8 mouse cellular contexts compared by ENCODE assay signal in genomic region chr1:134095721-134096120, GRCm38 (mm10). TPM values are rescaled to one million over a fixed set of nuclear protein-coding genes. Genes with fewer than 3 reads are reported as not detected.
DNase-seq lines count a peak whose midpoint lies in the region; ATAC-seq and TF ChIP-seq lines count a peak whose summit lies in the region.
"Had no signal": no experiment of that assay in that cellular context is flagged by ENCODE, and none has a peak within 500 bp of the region (broad histone marks: within the 10 kb centered on the region; RNA-seq: fewer than 3 reads in every experiment).

No protein-coding gene starts in this region.

- H3K36me3 ChIP-seq in lung, embryonic 14.5 days (ENCODE audit: insufficient read depth) = no peaks in the 10 kb centered on the region
- no peaks in the 10 kb centered on the region for H3K36me3 ChIP-seq in forebrain, embryonic 13.5 days (ENCODE audit: poor library complexity, severe bottlenecking)
- no peaks in the 10 kb centered on the region for H3K36me3 ChIP-seq in intestine, embryonic 14.5 days (ENCODE audit: control insufficient read depth, insufficient read depth, low read length)
- H3K36me3 ChIP-seq in neural tube, embryonic 14.5 days (ENCODE audit: control insufficient read depth, insufficient read depth, low read length) = no peaks in the 10 kb centered on the region

- peak overlapping the region; percentile 87 for H3K27ac ChIP-seq in lung, embryonic 14.5 days (ENCODE audit: low read depth)
- H3K27ac ChIP-seq in forebrain, embryonic 13.5 days = peak overlapping the region; percentile 97
- peak overlapping the region; percentile 36 for H3K27ac ChIP-seq in intestine, embryonic 14.5 days (ENCODE audit: low read depth)
- H3K27ac ChIP-seq in neural tube, embryonic 14.5 days (ENCODE audit: low read depth, low read length) = peak overlapping the region; percentile 72

- 84% methylated on average over 4 of the region's 4 CpGs for WGBS in lung, embryonic 14.5 days
- 70% methylated on average over 4 of the region's 4 CpGs for WGBS in forebrain, embryonic 13.5 days
- 80% methylated on average over 4 of the region's 4 CpGs for WGBS in intestine, embryonic 14.5 days
- WGBS in neural tube, embryonic 14.5 days = 72% methylated on average over 4 of the region's 4 CpGs

- no peak overlapping the region for H3K9ac ChIP-seq in lung, embryonic 14.5 days
- H3K9ac ChIP-seq in forebrain, embryonic 13.5 days = peak overlapping the region; percentile 45; the same call in 1 of the 2 replicates
- no peak overlapping the region for H3K9ac ChIP-seq in intestine, embryonic 14.5 days (ENCODE audit: low read length)
- no peak overlapping the region for H3K9ac ChIP-seq in neural tube, embryonic 14.5 days (replicated peaks; ENCODE audit: low read depth, low read length)

- peak overlapping the region; percentile 20; the same call in 1 of the 2 replicates for H3K4me2 ChIP-seq in lung, embryonic 14.5 days
- peak overlapping the region; percentile 30 for H3K4me2 ChIP-seq in forebrain, embryonic 13.5 days
- no peak overlapping the region for H3K4me2 ChIP-seq in intestine, embryonic 14.5 days (ENCODE audit: low read length)
- no peak overlapping the region for H3K4me2 ChIP-seq in neural tube, embryonic 14.5 days (ENCODE audit: low read depth, low read length)

- no peak for TF ChIP-seq CTCF in lung, embryonic 14.5 days (IDR thresholded peaks at IDR 0.05; ENCODE audit: low read depth)

- no peaks in the 10 kb centered on the region for H3K27me3 ChIP-seq in lung, embryonic 14.5 days (ENCODE audit: insufficient read depth, low read length)
- no peaks in the 10 kb centered on the region; the same call in 1 of the 2 replicates for H3K27me3 ChIP-seq in forebrain, embryonic 13.5 days
- H3K27me3 ChIP-seq in intestine, embryonic 14.5 days (replicated peaks; ENCODE audit: control insufficient read depth, insufficient read depth, low read length) = no peaks in the 10 kb centered on the region
- no peaks in the 10 kb centered on the region for H3K27me3 ChIP-seq in neural tube, embryonic 14.5 days (ENCODE audit: control insufficient read depth, insufficient read depth, low read length)
- H3K27me3 ChIP-seq: Patski had no signal

- H3K4me1 ChIP-seq in lung, embryonic 14.5 days (ENCODE audit: insufficient read depth) = peaks cover 58% of the 10 kb centered on the region
- H3K4me1 ChIP-seq in forebrain, embryonic 13.5 days = peaks cover 81% of the 10 kb centered on the region
- peaks cover 58% of the 10 kb centered on the region for H3K4me1 ChIP-seq in intestine, embryonic 14.5 days (replicated peaks; ENCODE audit: control insufficient read depth, insufficient read depth, low read length)
- peaks cover 38% of the 10 kb centered on the region for H3K4me1 ChIP-seq in neural tube, embryonic 14.5 days (ENCODE audit: control insufficient read depth, insufficient read depth, low read length)

- no peak for ATAC-seq in lung, embryonic 14.5 days (ENCODE audit: insufficient read depth)
- ATAC-seq in forebrain, embryonic 13.5 days = no peak
- ATAC-seq in intestine, embryonic 14.5 days (replicated peaks; ENCODE audit: low FRiP score, low TSS enrichment, low read depth) = no peak
- ATAC-seq in neural tube, embryonic 14.5 days (ENCODE audit: low read depth) = no peak
- ATAC-seq: Patski had no signal

- H3K4me3 ChIP-seq in lung, embryonic 14.5 days (ENCODE audit: low read depth, low read length) = no peak overlapping the region
- H3K4me3 ChIP-seq in forebrain, embryonic 13.5 days = no peak overlapping the region
- H3K4me3 ChIP-seq in intestine, embryonic 14.5 days (ENCODE audit: low read depth, low read length) = no peak overlapping the region
- no peak overlapping the region for H3K4me3 ChIP-seq in neural tube, embryonic 14.5 days (ENCODE audit: low read depth, low read length)

- H3K9me3 ChIP-seq in lung, embryonic 14.5 days (ENCODE audit: low read depth, low read length) = no peaks in the 10 kb centered on the region
- H3K9me3 ChIP-seq in forebrain, embryonic 13.5 days (replicated peaks) = no peaks in the 10 kb centered on the region
- H3K9me3 ChIP-seq in intestine, embryonic 14.5 days (ENCODE audit: control insufficient read depth, low read length) = no peaks in the 10 kb centered on the region
- H3K9me3 ChIP-seq in neural tube, embryonic 14.5 days (ENCODE audit: control insufficient read depth, low read length) = no peaks in the 10 kb centered on the region

- no peak for DNase-seq in lung, embryonic 14.5 days
- no peak for DNase-seq in lung, postnatal 36 days
- DNase-seq in intestine, embryonic 14.5 days (ENCODE audit: low spot score) = no peak
- no peak for DNase-seq in cerebellum, adult 9-10 months
- no peak for DNase-seq in ovary, adult 18-20 months (ENCODE audit: low spot score)

RNA-seq across cellular contexts. Expression of gene Chit1, which starts 15.3 kb away (rescaled TPM):
- polyA plus RNA-seq in lung, embryonic 14.5 days (2014; fragmentation: Nextera tagmentation; extraction: Ambion mirVana) = not detected in 2 replicates
- 0.17 TPM in 1 of 2 replicates, not detected in the other for polyA plus RNA-seq in forebrain, embryonic 13.5 days (2015; fragmentation: Nextera tagmentation; extraction: Ambion mirVana)
- polyA plus RNA-seq in intestine, embryonic 14.5 days (2014; fragmentation: Nextera tagmentation; extraction: Ambion mirVana) = not detected in 2 replicates
- 0.52 and 1.4 TPM in 2 replicates for polyA plus RNA-seq in neural tube, embryonic 14.5 days (2014; fragmentation: Nextera tagmentation; extraction: Ambion mirVana)
- polyA plus RNA-seq: Patski had no signal

RNA-seq across cellular contexts. Expression of gene Btg2, which starts 16.8 kb away (rescaled TPM):
- 77.2 and 81.0 TPM in 2 replicates for polyA plus RNA-seq in lung, embryonic 14.5 days (2014; fragmentation: Nextera tagmentation; extraction: Ambion mirVana)
- 122 and 129 TPM in 2 replicates for polyA plus RNA-seq in forebrain, embryonic 13.5 days (2015; fragmentation: Nextera tagmentation; extraction: Ambion mirVana)
- 32.6 and 34.6 TPM in 2 replicates for polyA plus RNA-seq in intestine, embryonic 14.5 days (2014; fragmentation: Nextera tagmentation; extraction: Ambion mirVana)
- polyA plus RNA-seq in neural tube, embryonic 14.5 days (2014; fragmentation: Nextera tagmentation; extraction: Ambion mirVana) = 22.4 and 26.9 TPM in 2 replicates

RNA-seq across cellular contexts. Expression of gene Fmod, which starts 58.7 kb away (rescaled TPM):
- polyA plus RNA-seq in lung, embryonic 14.5 days (2014; fragmentation: Nextera tagmentation; extraction: Ambion mirVana) = 173 and 174 TPM in 2 replicates
- polyA plus RNA-seq in forebrain, embryonic 13.5 days (2015; fragmentation: Nextera tagmentation; extraction: Ambion mirVana) = 1.2 and 1.6 TPM in 2 replicates
- polyA plus RNA-seq in intestine, embryonic 14.5 days (2014; fragmentation: Nextera tagmentation; extraction: Ambion mirVana) = 8.2 and 10.4 TPM in 2 replicates
- polyA plus RNA-seq in neural tube, embryonic 14.5 days (2014; fragmentation: Nextera tagmentation; extraction: Ambion mirVana) = 0.23 and 13.8 TPM in 2 replicates

Comparison
In these comparisons a context has a peak if more than half of its experiments do, and no peak if none do; other contexts are left out.
1. H3K27ac ChIP-seq: peak in every context shown above with its lines; median percentile 97 in forebrain, embryonic 13.5 days; 87 in lung, embryonic 14.5 days; 72 in neural tube, embryonic 14.5 days; 36 in intestine, embryonic 14.5 days.
2. H3K4me2 ChIP-seq: peak in lung, embryonic 14.5 days (single experiment) and forebrain, embryonic 13.5 days (single experiment); none in intestine, embryonic 14.5 days (single experiment) and neural tube, embryonic 14.5 days (single experiment).
3. RNA of gene Fmod, which starts 58.7 kb away (polyA plus RNA-seq): 173 to 174 TPM in lung, embryonic 14.5 days; 8.2 to 10.4 TPM in intestine, embryonic 14.5 days, 1.2 to 1.6 TPM in forebrain, embryonic 13.5 days and 0.23 to 13.8 TPM in neural tube, embryonic 14.5 days; every median in the first group is over 10 times any median in the second.